Mouse (Mus musculus): ENCODE measurements around the gene Mcm8.

GRCm38 (mm10) chr2:132867521-132867920 lies 51.6 kb downstream of the Mcm8 start:
- TF ChIP-seq MEF2A (IDR thresholded peaks at IDR 0.05; ENCODE audit: extremely low read depth, insufficient replicate concordance, low read depth, low read length, poor library complexity, severe bottlenecking) (no peak), ELF1 (IDR thresholded peaks at IDR 0.05; ENCODE audit: low read depth, low read length) (no peak), CHD2 (IDR thresholded peaks at IDR 0.05; ENCODE audit: low read length) (no peak), POLR2A (IDR thresholded peaks at IDR 0.05; ENCODE audit: control insufficient read depth in 1 of 2, insufficient read depth in 1 of 2, low read depth in 1 of 2, low read length in 2 of 2, poor library complexity in 1 of 2) (no peak), CTCF (IDR thresholded peaks at IDR 0.05 in 2 of 3, conservative IDR thresholded peaks at IDR 0.05 in 1 of 3; ENCODE audit: control insufficient read depth in 1 of 3, insufficient read depth in 1 of 3, low read depth in 2 of 3, low read length in 3 of 3, poor library complexity in 1 of 3, severe bottlenecking in 1 of 3) (no peak), NRF1 (IDR thresholded peaks at IDR 0.05; ENCODE audit: insufficient read depth, low read depth, low read length, poor library complexity, severe bottlenecking) (no peak)
